Mouse (Mus musculus): Measurements from ENCODE around the gene Klhl40.

DNA sequence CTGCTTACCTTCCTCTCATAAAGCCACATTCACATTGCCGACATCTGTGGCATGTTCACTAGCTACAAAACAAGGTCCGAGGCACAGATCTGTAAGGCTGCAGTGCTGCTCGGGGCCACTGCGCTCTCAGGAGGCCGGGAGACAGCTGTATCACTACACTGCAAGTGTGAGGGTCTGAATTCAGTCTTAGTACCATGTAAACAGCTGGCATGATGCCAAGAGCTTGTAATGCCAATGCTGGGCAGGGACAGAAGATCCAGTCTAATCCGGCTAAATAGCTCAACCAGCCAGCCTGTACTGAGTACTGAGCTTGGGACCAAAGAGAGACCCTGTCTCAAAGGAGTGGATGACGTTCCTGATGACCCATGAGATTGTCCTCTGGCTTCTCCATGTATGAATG lies 46.6 kb downstream of the Klhl40 start:
- TF ChIP-seq POLR2A (IDR thresholded peaks at IDR 0.05; ENCODE audit: borderline replicate concordance, extremely low read depth, insufficient read depth, insufficient read length, poor library complexity, severe bottlenecking) (no peak), CTCF (IDR thresholded peaks at IDR 0.05; ENCODE audit: borderline replicate concordance, extremely low read depth, insufficient read depth, insufficient read length) (no peak)

Measured in brain, embryonic 14.5 days (tissue).